Mouse (Mus musculus) MEL (cell line): ENCODE data around the gene Psmb10. TPM values are rescaled to one million over a fixed set of nuclear protein-coding genes. Genes with fewer than 3 reads are reported as not detected.
"Not testable (repeated sequence)": the region's sequence is repeated elsewhere in the genome, so short reads cannot be mapped to it uniquely, and the experiment has no call there.

Source experiments
- DNase-seq: peaks from one replicate; pipeline ENCODE4 v3.0.0; 2011; ENCODE audit warnings: low read depth, low spot score
- H3K27ac ChIP-seq: 2 replicates; pipeline ENCODE4 v1.5.1; 2012; ENCODE audit warnings: low read depth, mild to moderate bottlenecking, control low read depth, low read length, moderate library complexity; ENCODE audit not compliant: control insufficient read depth
- H3K27me3 ChIP-seq, 2 experiments: fragments of 150-350 bp in 1 of 2; sonication (generic) in 1 of 2; 2 replicates each; pipeline ENCODE4 v1.6.1; 2012; ENCODE audit warnings: low read length in 2 of 2, mild to moderate bottlenecking in 2 of 2, improper control_type of control experiment in 1 of 2, moderate library complexity in 1 of 2; ENCODE audit not compliant: insufficient read depth in 2 of 2, control insufficient read depth in 1 of 2
- H3K36me3 ChIP-seq, 2 experiments: 2 replicates each; pipeline ENCODE4 v1.6.1; 2012 to 2014; ENCODE audit warnings: low read length in 2 of 2, improper control_type of control experiment in 1 of 2, inconsistent platforms in 1 of 2, mild to moderate bottlenecking in 1 of 2; ENCODE audit not compliant: insufficient read depth in 2 of 2, control insufficient read depth in 1 of 2
- H3K4me1 ChIP-seq, 2 experiments: fragments of 150-350 bp in 1 of 2; sonication (generic) in 1 of 2; 2 replicates each; pipeline ENCODE4 v1.6.1; 2012; ENCODE audit warnings: low read length in 2 of 2, improper control_type of control experiment in 1 of 2, mild to moderate bottlenecking in 1 of 2; ENCODE audit not compliant: insufficient read depth in 2 of 2, control insufficient read depth in 1 of 2
- H3K4me3 ChIP-seq, 2 experiments: fragments of 150-350 bp in 1 of 2; sonication (generic) in 1 of 2; 2 replicates each; pipeline ENCODE4 v1.5.1; 2012; ENCODE audit warnings: low read depth in 2 of 2, low read length in 2 of 2, mild to moderate bottlenecking in 2 of 2, moderate library complexity in 2 of 2, control low read depth in 1 of 2, improper control_type of control experiment in 1 of 2; ENCODE audit not compliant: control insufficient read depth in 1 of 2, insufficient read depth in 1 of 2
- H3K79me2 ChIP-seq: 2 replicates; pipeline ENCODE4 v1.6.1; 2012; ENCODE audit warnings: mild to moderate bottlenecking, low read length, moderate library complexity; ENCODE audit not compliant: control insufficient read depth, poor library complexity, insufficient read depth
- H3K9ac ChIP-seq: 2 replicates; pipeline ENCODE4 v1.6.1; 2012; ENCODE audit warnings: low read depth, mild to moderate bottlenecking, control low read depth, low read length, moderate library complexity; ENCODE audit not compliant: control insufficient read depth, poor library complexity, severe bottlenecking
- H3K9me3 ChIP-seq: fragments of 150-350 bp; sonication (generic); replicated peaks from 2 replicates; pipeline ENCODE4 v1.6.1; 2012; ENCODE audit warnings: mild to moderate bottlenecking, low read length, improper control_type of control experiment, moderate library complexity; ENCODE audit not compliant: insufficient read depth
- CTCF ChIP-seq, 3 experiments: IDR thresholded peaks in 2 of 3; conservative IDR thresholded peaks in 1 of 3; 2 replicates each; pipeline ENCODE4 v1.5.1; 2011 to 2012; ENCODE audit warnings: low read length in 3 of 3, low read depth in 2 of 3, mild to moderate bottlenecking in 2 of 3, improper control_type of control experiment in 1 of 3, inconsistent platforms in 1 of 3, mixed read lengths in 1 of 3, moderate library complexity in 1 of 3; ENCODE audit not compliant: control insufficient read depth in 1 of 3, insufficient read depth in 1 of 3, poor library complexity in 1 of 3, severe bottlenecking in 1 of 3
- MXI1 ChIP-seq: IDR thresholded peaks from 2 replicates; pipeline ENCODE4 v1.6.1; 2011; ENCODE audit warnings: mild to moderate bottlenecking, low read depth, low read length, improper control_type of control experiment
- MYC ChIP-seq: IDR thresholded peaks from 2 replicates; pipeline ENCODE4 v1.6.1; 2011; ENCODE audit warnings: low read depth, mild to moderate bottlenecking, low read length, improper control_type of control experiment, moderate library complexity
- NRF1 ChIP-seq: IDR thresholded peaks from 2 replicates; pipeline ENCODE4 v1.6.1; 2014; ENCODE audit warnings: low read depth, mild to moderate bottlenecking, inconsistent platforms, low read length, improper control_type of control experiment, moderate library complexity; ENCODE audit not compliant: poor library complexity, insufficient read depth, severe bottlenecking
- POLR2A ChIP-seq, 2 experiments: IDR thresholded peaks; 2 replicates each; pipeline ENCODE4 v1.6.1; 2011 to 2012; ENCODE audit warnings: low read length in 2 of 2, mild to moderate bottlenecking in 2 of 2, control low read depth in 1 of 2, improper control_type of control experiment in 1 of 2, low read depth in 1 of 2, moderate library complexity in 1 of 2; ENCODE audit not compliant: control insufficient read depth in 1 of 2, insufficient read depth in 1 of 2, poor library complexity in 1 of 2
- POLR2AphosphoS5 ChIP-seq: IDR thresholded peaks from 2 replicates; pipeline ENCODE4 v1.6.1; 2012; ENCODE audit warnings: low read depth, borderline replicate concordance, mild to moderate bottlenecking, inconsistent platforms, low read length, moderate library complexity, mixed read lengths
- RAD21 ChIP-seq: IDR thresholded peaks from 2 replicates; pipeline ENCODE4 v1.6.1; 2011; ENCODE audit warnings: mild to moderate bottlenecking, low read depth, low read length, improper control_type of control experiment
- SMC3 ChIP-seq: IDR thresholded peaks from 2 replicates; pipeline ENCODE4 v1.6.1; 2011; ENCODE audit warnings: low read depth, low read length, improper control_type of control experiment
- TBP ChIP-seq: IDR thresholded peaks from 2 replicates; pipeline ENCODE4 v1.8.0; 2011; ENCODE audit warnings: low read depth, low read length, improper control_type of control experiment
- ZC3H11A ChIP-seq: IDR thresholded peaks from 2 replicates; pipeline ENCODE4 v1.6.1; 2012; ENCODE audit warnings: low read depth, mild to moderate bottlenecking, inconsistent platforms, low read length, improper control_type of control experiment
- polyA plus RNA-seq, 2 experiments: library from polyadenylated mRNA; stranded (reverse) in 1 of 2; unstranded in 1 of 2; fragments of >175 nt in 1 of 2; fragments of >200 nt in 1 of 2; gene quantifications; 2 replicates each; pipeline versions ENCODE4 v1.2.1 to v1.2.4; 2012; ENCODE audit warnings: low replicate concordance in 2 of 2, low read depth in 1 of 2; ENCODE audit not compliant: insufficient read length in 2 of 2, insufficient read depth in 1 of 2, missing spikeins in 1 of 2
- total RNA-seq: library from RNA; depleted of rRNA; stranded (reverse); fragments of 300-350 nt; gene quantifications from 2 replicates; pipeline ENCODE4 v1.2.3, GENCODE M21; 2012

Psmb10 gene
- total and polyA plus RNA-seq, 3 experiments = 193 to 275 TPM; not detected in 1

GRCm38 (mm10) chr8:105983406-105983805, 45.2 kb upstream of the Psmb10 start:
- Histone ChIP-seq H3K9ac (peak overlapping the region; percentile 59), H3K27ac (peak overlapping the region; percentile 27), H3K4me3 (peak overlapping the region; percentile 18 to 30), H3K4me1 (peaks cover 3 to 10% of the 10 kb centered on the region in 2 experiments; a peak in 3 of 4 replicates)
- DNase-seq = peak; percentile 78
- H3K36me3 ChIP-seq, H3K27me3 ChIP-seq, H3K79me2 ChIP-seq, H3K9me3 ChIP-seq: not testable (repeated sequence)
- peak; percentile 62 for TF ChIP-seq NRF1
- 0 out of 4 replicates have a peak, but pooled peaks of 1 of the 2 experiments have one; percentile 30 for TF ChIP-seq POLR2A (IDR thresholded peaks at IDR 0.05; ENCODE audit: control insufficient read depth in 1 of 2, insufficient read depth in 1 of 2, low read depth in 1 of 2, low read length in 2 of 2, poor library complexity in 1 of 2)

- no peak overlapping the region for H3K27ac ChIP-seq
- 0 out of 2 replicates have a peak, but pooled peaks have one; percentile 28 for TF ChIP-seq MYC
- peak; percentile 18; the same call in 1 of the 2 replicates for TF ChIP-seq RAD21
- TF ChIP-seq CTCF (IDR thresholded peaks at IDR 0.05 in 2 of 3, conservative IDR thresholded peaks at IDR 0.05 in 1 of 3; ENCODE audit: control insufficient read depth in 1 of 3, insufficient read depth in 1 of 3, low read depth in 2 of 3, low read length in 3 of 3, poor library complexity in 1 of 3, severe bottlenecking in 1 of 3) = peak in 1 of 3 experiments; percentile 35; a peak in 2 of 6 replicates
- no peak for TF ChIP-seq TBP
- peak; percentile 35 for TF ChIP-seq SMC3
- peak; percentile 11; the same call in 1 of the 2 replicates for TF ChIP-seq ZC3H11A
- TF ChIP-seq POLR2AphosphoS5 = no peak
- TF ChIP-seq MXI1 = no peak
- DNase-seq = no peak
- peaks cover 3 to 10% of the 10 kb centered on the region in 2 experiments; a peak in 3 of 4 replicates for H3K4me1 ChIP-seq
- no peak overlapping the region for H3K9ac ChIP-seq
- H3K36me3 ChIP-seq = peaks cover 0 to 5% of the 10 kb centered on the region in 2 experiments; a peak in 2 of 4 replicates
- no peak overlapping the region for H3K4me3 ChIP-seq
- H3K9me3 ChIP-seq = no peaks in the 10 kb centered on the region
- H3K79me2 ChIP-seq = no peaks in the 10 kb centered on the region
- H3K27me3 ChIP-seq = no peaks in the 10 kb centered on the region
Observed at GRCm38 (mm10) chr8:105981146-105981545, 42.9 kb upstream of the Psmb10 start.

GRCm38 (mm10) chr8:105979325-105979724, 41.1 kb upstream of the Psmb10 start, which contains the start of gene Dpep3:
Gene Dpep3 (minus strand): TSS chr8:105979429.
- TF ChIP-seq CTCF (IDR thresholded peaks at IDR 0.05 in 2 of 3, conservative IDR thresholded peaks at IDR 0.05 in 1 of 3; ENCODE audit: control insufficient read depth in 1 of 3, insufficient read depth in 1 of 3, low read depth in 2 of 3, low read length in 3 of 3, poor library complexity in 1 of 3, severe bottlenecking in 1 of 3) (peak in 2 of 3 experiments; percentile 41 to 52; a peak in 4 of 6 replicates), NRF1 (no peak), POLR2A (IDR thresholded peaks at IDR 0.05; ENCODE audit: control insufficient read depth in 1 of 2, insufficient read depth in 1 of 2, low read depth in 1 of 2, low read length in 2 of 2, poor library complexity in 1 of 2) (no peak)
- peaks cover 3 to 10% of the 10 kb centered on the region in 2 experiments; a peak in 3 of 4 replicates for H3K4me1 ChIP-seq
- no peaks in the 10 kb centered on the region for H3K27me3 ChIP-seq
- no peak for DNase-seq
- H3K79me2 ChIP-seq = no peaks in the 10 kb centered on the region
- no peak within 1 kb of the TSS for H3K9ac ChIP-seq
- no peak within 1 kb of the TSS for H3K27ac ChIP-seq
- no peak within 1 kb of the TSS for H3K4me3 ChIP-seq
- H3K36me3 ChIP-seq = peaks cover 0 to 5% of the 10 kb centered on the region in 2 experiments; a peak in 2 of 4 replicates
- no peaks in the 10 kb centered on the region for H3K9me3 ChIP-seq
